Mouse (Mus musculus) frontal cortex, adult (tissue): ENCODE measurements around the gene Gm20708.
"Not testable (repeated sequence)": the region's sequence is repeated elsewhere in the genome, so short reads cannot be mapped to it uniquely, and the experiment has no call there.

Source experiments
- ATAC-seq: cut with Nextera tagmentation; 2 replicates; pipeline ENCODE4 v1.9.2; 2017; ENCODE audit warnings: mild to moderate bottlenecking, moderate library complexity, mixed read lengths; ENCODE audit not compliant: low TSS enrichment

Gm20708 gene

DNA sequence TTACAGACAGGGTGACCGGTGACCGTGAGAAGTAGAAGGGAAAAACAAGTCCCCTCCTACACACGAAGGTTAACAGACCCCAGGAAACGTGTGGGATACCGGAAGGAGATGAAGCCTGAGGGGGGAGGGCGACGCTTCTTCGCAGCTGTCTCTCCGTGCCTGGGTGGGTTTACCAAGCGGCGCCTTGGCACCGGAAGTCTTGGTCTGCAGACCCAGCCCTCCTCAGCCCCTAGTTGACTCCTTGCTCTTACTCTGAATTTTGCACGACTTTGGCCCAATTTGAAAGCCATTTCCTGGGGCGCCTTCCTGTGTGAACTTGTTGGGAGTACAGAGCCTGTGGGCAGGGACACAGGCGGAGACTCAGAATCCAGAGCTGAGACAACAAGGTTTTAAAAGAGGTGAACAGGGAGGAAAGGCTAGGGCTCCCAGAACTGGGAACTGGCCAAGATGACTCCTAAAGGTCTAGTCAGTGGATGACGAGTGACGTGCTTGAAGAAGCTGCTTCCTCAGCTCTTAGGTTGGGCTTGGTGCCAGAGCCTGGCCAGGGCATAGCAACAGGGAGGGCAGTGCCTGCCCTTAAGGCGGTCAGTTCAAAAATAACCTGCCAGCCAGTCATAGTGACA is 28.2 kb upstream of the Gm20708 start:
- ATAC-seq: no peak

DNA sequence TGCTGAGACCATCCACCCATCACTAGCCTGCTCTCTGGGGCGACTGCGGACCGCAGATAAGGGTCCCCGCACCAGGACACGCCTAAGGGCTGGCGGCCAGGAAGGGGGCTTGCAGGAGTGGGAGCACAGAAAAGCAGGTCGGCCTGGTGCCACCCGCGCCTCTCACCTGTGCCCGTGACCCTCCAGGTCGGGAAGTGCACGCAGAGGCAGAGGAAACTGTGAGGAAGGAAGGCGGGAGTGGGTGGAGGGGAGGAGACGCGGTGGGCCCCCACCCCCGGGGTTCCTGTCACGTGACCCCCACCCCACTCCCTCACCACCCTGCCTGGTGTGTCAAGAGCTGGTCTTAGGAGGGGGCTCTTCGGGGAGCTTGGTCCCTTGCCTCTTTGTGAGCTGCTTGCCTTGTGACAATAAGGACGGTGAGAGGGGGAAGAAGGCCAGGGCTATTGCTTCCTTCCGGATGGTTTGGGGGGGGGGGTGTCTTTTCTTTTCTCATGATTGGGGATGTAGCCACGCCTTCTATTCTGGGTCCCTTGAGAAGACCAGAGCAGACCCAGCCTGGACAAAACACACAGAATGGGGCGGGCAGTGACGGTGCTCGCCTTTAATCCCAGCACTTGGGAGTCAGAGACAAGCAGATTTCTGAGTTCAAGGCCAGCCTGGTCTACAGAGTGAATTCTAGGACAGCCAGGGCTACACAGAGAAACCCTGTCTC is 27.3 kb upstream of the Gm20708 start, which contains the start of the genes Tmc8 and Tmc6:
Gene Tmc8 (plus strand): TSS at position 84 of the 712 bp plus-strand sequence.
Gene Tmc6 (minus strand): TSS at position 206 of the 712 bp plus-strand sequence.
- ATAC-seq: no peak

DNA sequence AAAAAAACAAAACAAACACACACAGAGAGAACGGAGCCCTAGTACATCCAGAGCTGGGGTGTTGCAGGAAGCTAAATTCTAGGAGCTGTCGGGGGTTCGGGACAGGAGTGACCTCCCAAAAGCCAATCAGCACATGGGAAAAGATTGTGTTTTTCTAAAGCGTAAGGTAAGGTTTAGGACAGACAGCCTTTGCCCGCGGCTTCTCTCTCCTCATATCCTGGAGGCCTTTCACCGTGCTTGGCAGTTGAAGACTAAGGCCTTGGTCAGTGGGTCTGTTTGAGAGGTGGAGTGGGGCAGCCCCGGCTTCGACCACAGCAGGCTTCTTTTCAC is 26.8 kb upstream of the Gm20708 start:
- ATAC-seq: no peak

DNA sequence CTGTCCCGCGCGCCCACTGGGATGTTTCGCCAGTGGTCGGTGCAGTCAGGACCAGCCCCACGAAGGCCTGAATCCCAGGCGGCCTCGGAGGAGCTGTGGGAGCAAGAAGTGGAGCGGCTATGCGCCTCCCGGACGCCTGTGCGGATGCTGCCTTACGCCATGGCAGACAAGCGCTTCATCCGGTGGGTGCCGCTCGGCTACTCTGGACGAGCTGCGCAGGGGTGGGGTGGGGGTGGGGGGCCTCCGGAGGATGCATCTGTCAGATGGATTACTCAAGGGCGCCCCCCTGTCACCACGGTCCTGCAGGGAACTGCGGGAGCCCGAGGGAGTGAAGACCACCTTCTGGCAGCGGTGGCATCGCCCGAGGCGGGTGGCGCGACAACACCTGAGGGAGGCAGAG is 26.4 kb upstream of the Gm20708 start:
- ATAC-seq: no peak; the same call in 1 of the 2 replicates

DNA sequence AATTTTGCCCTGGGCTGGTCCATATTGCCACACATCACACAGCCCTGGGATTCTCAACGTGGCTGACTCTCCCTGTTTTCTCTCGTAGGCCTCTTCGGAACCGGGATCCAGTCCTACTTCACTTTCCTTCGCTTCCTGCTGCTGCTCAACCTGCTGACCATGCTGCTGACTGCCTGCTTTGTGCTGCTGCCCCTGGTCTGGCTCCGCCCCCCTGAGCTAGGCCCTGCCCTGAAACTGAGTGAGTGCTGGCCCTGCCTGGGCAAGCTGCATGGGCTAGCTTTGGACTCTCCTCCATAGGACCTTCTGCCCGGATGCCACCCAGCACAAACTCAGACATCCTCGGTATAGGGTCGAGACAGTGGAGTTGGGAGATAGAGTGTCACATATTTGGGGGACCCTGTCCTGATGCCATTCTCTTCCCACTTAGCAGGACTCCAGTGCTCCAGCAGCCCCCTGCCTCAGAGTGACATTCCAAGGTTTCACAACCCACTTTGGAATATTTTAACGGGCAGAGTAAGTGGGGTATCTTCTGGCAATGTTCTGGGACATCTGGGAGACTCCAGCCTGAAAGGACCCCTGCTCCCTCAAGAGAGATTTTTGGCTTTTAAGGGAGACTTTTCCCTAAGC is 25.7 kb upstream of the Gm20708 start:
- ATAC-seq: no peak

DNA sequence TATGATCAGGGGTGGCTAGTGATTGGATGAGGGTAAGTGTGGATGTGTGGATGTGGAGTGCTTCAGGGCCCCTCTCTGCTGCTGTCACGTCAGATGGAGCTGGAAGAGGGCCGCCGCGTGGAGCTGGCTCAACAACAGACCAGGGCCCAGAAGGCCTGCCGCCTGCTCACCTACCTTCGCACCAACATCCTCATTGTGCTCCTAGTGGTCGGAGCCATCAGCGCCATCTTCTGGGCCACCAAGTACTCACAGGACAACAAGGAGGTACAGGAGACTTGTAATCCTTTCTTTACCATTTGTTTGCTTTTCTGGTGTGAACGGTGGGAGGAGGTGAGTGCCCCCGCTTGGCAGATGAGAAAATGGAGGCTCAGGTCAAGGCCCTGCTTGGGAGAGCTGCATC is 23.2 kb upstream of the Gm20708 start:
- ATAC-seq: peak; percentile 62; the same call in 1 of the 2 replicates

DNA sequence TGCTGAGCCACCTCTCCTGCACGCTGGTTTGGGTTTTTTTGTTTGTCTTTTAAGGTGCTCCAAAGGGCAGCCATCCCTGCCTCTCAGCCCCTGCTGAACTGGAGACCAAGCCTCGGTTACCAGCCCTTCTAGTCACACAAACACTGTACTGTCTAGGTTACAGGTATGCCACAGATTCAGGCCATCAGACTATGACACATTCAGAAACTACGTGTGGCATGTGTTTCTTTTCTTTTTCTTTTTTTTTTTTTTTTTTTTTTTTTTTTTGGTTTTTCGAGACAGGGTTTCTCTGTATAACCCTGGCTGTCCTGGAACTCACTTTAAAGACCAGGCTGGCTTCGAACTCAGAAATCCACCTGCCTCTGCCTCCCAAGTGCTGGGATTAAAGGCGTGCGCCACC is 21.0 kb upstream of the Gm20708 start:
- ATAC-seq: not testable (repeated sequence)

DNA sequence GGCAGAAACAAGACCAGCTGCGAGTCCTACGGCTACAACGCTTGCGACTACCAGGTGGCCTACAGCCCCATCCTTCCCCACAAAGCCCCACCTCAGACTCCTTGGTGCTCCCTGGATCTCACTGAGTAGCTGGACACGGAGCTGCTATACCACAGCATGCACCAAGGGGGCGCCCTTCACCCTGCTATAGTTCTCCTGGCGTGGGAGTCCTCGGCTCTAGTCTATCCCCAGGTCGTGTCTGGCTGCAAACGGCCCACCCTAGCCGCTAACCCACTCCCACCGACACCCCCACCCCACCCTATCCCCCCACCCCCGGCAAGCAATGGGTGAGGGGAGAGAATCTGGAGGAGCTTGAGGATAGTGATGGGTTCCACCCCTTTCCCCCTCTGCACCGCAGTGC is 19.2 kb upstream of the Gm20708 start:
- ATAC-seq: peak; percentile 59; the same call in 1 of the 2 replicates

DNA sequence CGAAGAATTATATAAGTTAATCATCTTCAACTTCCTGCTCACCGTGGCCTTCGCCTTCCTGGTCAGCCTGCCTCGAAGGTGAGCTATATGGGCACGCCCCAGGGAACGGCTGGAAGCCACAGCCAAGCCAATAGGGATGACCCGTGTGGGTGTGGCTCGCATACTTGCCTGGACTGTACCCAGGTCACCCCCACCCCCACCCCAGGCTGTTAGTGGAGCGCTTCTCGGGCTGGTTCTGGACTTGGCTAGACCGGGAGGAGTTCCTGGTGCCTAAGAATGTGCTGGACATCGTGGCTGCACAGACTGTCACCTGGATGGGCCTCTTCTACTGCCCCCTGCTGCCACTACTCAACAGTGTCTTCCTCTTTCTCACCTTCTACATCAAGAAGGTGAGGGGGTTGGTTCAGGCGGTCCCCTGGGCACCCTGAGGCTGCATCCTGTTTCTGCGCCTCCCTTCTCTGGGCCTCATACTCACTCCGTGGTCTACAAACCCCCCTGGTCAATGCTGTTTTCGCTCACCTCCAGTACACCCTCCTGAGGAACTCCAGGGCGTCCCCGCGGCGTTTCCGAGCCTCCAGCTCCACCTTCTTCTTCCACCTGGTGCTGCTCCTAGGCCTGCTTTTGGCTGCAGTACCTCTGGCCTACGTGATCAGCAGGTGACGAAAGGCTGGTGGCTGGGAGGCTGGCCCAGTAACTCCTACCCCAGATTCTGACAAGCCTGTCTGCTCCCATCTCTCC is 18.6 kb upstream of the Gm20708 start:
- ATAC-seq: no peak

DNA sequence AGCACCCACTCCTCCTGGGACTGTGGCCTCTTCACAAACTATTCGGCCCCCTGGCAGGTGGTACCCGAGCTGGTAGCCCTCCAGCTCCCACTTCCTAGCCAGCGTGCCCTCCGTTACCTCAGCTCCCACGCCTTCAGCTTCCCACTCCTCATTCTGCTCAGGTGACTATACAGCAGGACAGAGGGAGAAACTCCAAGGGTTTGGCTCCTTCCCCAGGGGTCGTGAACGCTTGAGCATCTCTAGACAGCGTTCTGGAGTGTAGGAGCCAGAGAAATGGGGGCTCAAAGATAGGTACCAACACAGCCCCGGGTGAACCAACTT is 18.1 kb upstream of the Gm20708 start:
- ATAC-seq: no peak

DNA sequence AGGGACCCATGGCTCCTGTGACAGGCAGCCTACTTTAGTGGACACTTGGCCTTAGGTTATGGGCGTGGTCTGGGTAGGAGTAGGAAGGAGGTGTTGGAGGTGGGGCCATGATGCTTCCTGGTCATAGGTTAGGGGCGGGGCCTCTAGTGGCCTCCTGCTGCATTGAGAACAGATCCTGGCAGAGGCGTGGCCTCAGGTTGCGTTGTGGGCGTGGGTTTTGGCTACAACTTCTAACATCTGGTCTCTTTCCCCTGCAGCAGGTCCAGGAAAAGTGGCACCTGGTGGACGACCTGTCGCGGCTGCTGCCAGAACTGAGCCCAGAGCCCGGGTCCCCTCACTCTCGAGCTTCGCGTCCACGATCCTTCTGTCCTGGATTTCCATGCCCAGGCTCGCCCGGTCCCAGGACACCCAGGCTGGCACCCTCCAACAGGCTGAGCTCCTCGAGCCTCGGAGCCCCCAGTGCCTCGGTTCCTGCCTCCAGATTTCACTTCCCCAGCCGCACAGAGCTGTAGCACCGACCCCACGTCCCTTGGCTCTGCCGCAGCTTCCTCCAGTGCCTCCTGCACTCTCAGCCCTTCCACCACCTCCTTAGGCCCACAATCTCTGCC is 17.1 kb upstream of the Gm20708 start:
- no peak for ATAC-seq

DNA sequence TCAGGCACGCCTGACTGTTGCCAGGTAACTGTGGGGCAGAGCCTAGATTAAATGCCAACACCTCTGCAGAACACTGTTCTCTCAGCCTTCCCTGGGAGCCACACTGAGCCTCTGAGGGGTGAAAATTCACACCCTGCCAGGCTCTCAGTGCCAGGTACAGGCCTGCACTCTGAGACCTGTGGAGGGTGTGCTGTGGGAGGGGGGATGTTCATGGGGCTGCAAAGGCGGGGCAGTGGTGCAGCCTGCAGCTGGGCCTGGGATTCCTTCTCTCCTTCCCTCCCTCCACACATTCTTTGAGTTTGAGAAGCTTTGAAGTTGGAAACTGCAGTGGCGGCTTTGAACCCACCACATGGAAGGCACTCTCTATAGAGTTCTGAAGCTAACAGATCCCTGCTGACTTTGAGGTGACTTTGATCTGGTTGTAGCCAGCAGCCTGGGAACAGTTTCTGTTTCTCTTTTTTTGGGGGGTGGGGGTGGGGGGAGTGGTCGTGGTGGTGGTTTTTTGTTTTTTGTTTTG is 15.4 kb upstream of the Gm20708 start:
- no peak for ATAC-seq

DNA sequence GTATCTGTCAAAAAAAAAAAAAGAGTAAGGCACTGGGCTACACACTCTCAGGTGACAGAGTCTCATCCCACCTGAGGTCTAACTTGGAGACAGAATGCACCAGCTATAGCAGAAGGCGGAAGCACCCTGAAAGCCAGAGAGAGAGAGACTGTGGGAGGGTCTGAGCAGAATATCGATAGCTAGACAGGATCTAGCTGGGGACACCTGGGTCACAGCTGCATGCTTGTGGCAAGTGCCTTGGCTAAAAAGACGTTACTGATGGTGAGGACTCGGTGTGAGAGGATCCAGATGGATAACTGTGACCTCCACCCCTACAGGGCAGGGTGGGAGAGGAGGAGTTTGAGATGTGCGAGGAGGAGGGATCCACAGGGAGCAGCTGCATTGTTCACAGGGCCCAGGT is 12.5 kb upstream of the Gm20708 start:
- ATAC-seq: no peak

DNA sequence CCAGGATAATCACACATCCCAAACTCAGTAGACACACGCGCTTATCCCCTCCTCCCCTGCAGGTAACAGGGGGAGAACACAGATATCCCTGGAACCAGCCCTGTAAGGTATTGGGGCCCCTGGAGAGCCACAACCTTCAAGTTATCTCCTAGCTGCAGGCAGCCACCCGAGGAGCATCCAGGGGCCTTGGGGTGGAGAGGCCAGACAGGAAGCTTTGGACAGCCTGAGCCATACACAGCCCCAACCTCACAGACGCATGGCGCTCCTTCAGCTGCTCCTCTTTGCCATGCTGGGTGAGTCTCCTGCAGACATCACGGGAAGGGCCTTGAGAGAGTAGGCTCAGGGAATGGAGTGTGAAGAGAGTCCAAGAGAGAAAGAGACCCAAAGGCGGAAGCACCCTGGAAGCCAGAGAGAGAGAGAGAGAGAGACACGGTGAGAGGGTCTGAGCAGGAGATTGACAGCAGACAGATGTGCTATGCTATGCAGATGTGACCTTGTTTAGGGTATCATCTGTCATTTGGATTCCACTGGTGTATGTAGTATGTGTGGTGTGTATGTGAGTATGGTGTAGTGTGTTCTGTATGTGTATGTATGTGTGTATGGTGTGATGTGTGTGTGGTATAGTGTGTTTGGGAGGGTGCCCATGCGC is 11.8 kb upstream of the Gm20708 start, which contains the start of gene 6030468B19Rik:
Gene 6030468B19Rik (plus strand): TSS at position 150 of the 649 bp plus-strand sequence.
- ATAC-seq: no peak

DNA sequence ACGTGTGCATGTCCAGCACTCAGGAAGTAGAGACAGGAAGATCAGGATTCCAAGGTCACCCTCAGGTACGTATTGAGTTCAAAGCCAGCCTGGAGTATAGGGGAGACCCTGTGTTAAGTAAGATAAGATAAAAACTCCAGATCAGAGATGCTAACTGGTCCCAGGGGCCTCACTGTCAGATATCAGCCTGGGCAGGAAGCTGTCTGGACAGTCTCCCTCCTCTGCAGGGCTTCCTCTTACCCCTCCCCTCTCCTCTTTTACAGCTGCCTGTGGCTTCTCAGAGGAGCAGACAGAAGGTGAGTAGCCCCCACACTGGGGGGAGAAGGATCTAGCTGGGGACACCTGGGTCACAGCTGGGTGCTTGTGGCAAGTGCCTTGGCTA is 11.3 kb upstream of the Gm20708 start:
- ATAC-seq: no peak

DNA sequence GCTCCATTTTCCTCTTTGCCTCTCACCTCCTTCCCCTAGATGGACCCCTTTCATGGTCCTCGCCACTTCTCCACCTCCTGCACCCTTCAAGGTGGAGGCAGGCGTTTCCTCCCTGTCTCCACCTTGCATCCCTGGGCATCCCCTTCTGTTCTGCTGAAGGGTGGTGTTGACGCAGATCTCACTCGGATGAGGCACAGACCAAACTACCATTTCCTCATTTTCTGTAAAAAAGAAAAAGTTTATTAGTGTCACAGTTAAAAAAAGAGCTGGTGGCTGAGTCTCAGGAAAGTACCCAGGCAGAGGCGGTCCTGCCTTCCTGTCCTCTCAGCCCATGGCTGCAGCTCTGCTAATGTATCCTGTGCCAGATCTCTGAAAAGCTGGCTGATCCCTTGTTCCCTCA is 10.3 kb upstream of the Gm20708 start:
- no peak for ATAC-seq

DNA sequence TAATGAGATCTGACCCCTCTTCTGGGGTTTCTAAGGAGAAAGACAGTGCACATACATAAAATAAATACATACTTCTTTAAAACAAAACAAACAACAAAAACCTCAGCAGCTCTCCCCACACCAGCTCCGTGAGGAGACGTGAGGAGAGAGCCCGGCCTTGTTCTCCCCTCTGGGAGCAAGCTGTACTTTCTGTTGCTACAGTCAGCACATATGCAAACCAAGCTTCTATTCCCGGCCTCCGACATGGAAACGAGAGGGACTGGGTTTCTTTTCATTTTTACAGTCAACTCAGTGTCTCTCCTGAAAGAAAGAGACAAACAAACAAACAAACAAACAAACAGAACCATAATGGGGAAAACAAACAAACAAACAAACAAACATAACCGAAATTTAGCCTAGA is 9.4 kb upstream of the Gm20708 start:
- no peak for ATAC-seq

DNA sequence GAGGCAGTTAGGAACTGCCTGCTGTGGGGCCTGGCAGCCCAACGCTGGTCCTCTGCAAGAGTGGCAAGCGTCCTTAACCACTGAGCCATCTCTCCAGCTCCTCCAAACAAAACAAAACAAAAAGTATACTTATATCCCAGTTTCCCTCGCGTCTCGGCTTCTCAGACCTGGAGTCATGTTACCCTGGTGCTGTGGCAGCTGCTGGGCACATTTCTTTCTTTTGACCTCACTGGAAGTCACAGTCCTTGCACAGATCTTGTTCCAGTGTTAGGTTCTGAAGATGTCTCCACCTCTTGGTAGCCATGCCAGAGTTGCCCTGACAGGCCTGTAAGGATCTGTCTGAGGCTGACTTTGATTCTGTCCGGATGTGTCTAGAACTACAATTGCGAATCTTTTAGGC is 7.8 kb upstream of the Gm20708 start:
- no peak for ATAC-seq

DNA sequence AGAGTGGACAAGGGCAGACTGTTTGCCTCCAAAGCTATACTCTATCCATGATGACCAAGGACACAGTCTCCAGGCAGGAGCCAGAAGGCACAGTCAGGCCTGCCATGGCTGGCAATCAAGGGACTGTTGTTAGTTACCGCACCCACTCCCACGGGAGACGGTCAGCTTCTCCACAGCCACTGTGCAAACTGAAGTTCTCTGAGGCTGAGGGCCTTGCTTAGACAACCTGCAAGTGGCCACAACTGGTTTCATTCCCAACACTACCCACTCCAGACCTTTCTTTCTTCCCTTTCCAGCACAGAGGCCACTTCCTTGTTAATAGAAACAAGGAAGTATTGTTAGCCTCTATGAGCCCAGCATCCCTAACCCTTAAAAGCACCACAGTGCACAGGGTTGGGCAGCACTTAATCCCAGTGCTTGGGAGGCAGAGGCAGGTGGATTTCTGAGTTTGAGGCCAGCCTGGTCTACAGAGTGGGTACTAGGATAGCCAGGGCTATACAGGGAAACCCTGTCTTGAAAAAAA is 6.2 kb upstream of the Gm20708 start:
- no peak for ATAC-seq

DNA sequence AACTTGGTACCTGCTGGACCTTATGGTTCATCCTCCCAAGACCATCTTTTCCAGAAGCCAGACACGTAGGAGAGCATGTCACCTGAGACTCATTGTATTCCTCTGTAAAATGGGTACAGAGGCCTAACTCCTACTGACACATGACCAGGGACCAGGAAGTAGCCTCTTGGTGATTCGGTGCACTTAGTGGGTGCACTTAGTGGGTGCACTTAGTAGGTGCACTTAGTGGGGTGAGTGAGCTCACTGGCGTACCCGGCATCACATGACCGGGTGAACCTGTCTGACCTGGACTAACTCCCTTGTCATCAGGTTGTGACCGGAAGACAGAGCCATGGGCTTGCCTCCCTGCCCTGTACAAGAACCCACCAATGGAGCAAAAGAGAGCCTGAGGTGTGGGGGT is 2.7 kb upstream of the Gm20708 start:
- no peak for ATAC-seq

DNA sequence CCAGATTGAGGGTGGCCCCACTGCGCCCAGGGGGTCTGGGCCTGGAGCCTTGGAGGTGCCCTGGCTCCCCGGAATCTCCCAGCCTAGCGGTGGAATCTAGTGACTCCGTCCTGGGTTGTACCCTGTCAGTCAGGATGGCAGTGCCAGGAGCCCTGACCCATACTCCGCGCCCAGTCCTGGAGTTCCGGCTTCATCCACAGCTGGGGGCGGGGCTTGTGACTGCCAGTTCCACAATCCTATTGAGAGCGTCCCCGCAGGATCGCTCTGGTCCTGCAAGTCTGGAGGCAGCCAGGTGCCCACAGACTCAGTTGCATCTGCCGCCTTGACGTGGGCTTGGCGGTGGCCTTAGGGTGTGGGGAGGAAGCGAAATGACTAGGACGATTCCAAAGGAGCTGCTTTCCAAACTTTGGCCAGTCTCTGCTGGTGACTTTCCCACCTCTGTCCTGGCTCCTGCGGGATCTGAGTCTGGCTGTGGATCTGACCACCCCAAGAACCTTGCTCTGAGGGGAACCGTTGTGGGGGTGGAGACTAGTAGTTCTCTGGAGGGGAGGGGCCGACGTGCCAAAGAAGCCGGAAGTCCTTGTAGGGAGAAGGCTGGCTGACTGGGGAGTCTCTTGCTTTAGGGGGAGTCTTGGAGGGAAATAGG is 1.1 kb downstream of the Gm20708 start:
- ATAC-seq: peak; percentile 80; the same call in 1 of the 2 replicates
